ENCODE assay signal across 24 mouse cellular contexts in genomic region chr7:125572737-125573136, GRCm38 (mm10). TPM values are rescaled to one million over a fixed set of nuclear protein-coding genes. Genes with fewer than 3 reads are reported as not detected.
DNase-seq lines count a peak whose midpoint lies in the region; ATAC-seq and TF ChIP-seq lines count a peak whose summit lies in the region.
"Had no signal": no experiment of that assay in that cellular context is flagged by ENCODE, and none has a peak within 500 bp of the region (broad histone marks: within the 10 kb centered on the region; RNA-seq: fewer than 3 reads in every experiment).

No protein-coding gene starts in this region.

- H3K79me2 ChIP-seq in heart, adult 2 months (replicated peaks; ENCODE audit: control insufficient read depth, insufficient read depth, low read length) = no peaks in the 10 kb centered on the region

- TF ChIP-seq EP300 in heart, adult 2 months (IDR thresholded peaks at IDR 0.05; ENCODE audit: insufficient read depth, low read depth, low read length) = 0 out of 2 replicates have a peak, but pooled peaks have one; percentile 22

- DNase-seq in adrenal gland, adult 2 months = peak; percentile 63
- no peak for DNase-seq in adrenal gland, postnatal 4 days (ENCODE audit: low spot score in 2 of 2)
- peak in 1 of 2 experiments; percentile 54 for DNase-seq in heart, adult 2 months
- no peak for DNase-seq in heart, embryonic 10.5 days (ENCODE audit: low spot score)
- peak; percentile 32 for DNase-seq in lung, postnatal 14 days
- no peak for DNase-seq in lung, postnatal 10 days
- DNase-seq: cerebellum, adult 18-20 months; cerebellum, postnatal 14 days; forebrain, postnatal 0 days; gastrocnemius, postnatal 36 days; heart, postnatal 14 days; kidney, adult 11 months; liver; lung, embryonic 14.5 days; retina, postnatal 1 day; thymus, postnatal 25 days had no signal

- H3K9me3 ChIP-seq in heart, embryonic 10.5 days = no peaks in the 10 kb centered on the region
- H3K9me3 ChIP-seq in neural tube, embryonic 13.5 days = no peaks in the 10 kb centered on the region
- H3K9me3 ChIP-seq in neural tube, embryonic 15.5 days (replicated peaks) = no peaks in the 10 kb centered on the region
- H3K9me3 ChIP-seq: forebrain, embryonic 10.5 days; heart, embryonic 13.5 days; limb, embryonic 10.5 days; midbrain, embryonic 12.5 days had no signal

- H3K4me3 ChIP-seq in heart, adult 2 months = no peak overlapping the region
- no peak overlapping the region for H3K4me3 ChIP-seq in heart, embryonic 10.5 days
- no peak overlapping the region for H3K4me3 ChIP-seq in neural tube, embryonic 13.5 days
- no peak overlapping the region for H3K4me3 ChIP-seq in neural tube, embryonic 15.5 days (replicated peaks)
- H3K4me3 ChIP-seq: forebrain, embryonic 10.5 days; heart, embryonic 13.5 days; limb, embryonic 10.5 days; midbrain, embryonic 12.5 days had no signal

- peaks cover 3% of the 10 kb centered on the region for H3K4me1 ChIP-seq in heart, adult 2 months (ENCODE audit: control insufficient read depth, insufficient read depth, low read length)
- H3K4me1 ChIP-seq in heart, embryonic 10.5 days = peaks cover 24% of the 10 kb centered on the region; the same call in 1 of the 2 replicates
- H3K4me1 ChIP-seq in neural tube, embryonic 13.5 days (replicated peaks) = peaks cover 13% of the 10 kb centered on the region
- H3K4me1 ChIP-seq in neural tube, embryonic 15.5 days = peaks cover 20% of the 10 kb centered on the region
- H3K4me1 ChIP-seq: midbrain, embryonic 12.5 days had no signal

- no peak for ATAC-seq in neural tube, embryonic 13.5 days (ENCODE audit: low read depth)
- no peak for ATAC-seq in neural tube, embryonic 15.5 days (ENCODE audit: low FRiP score)
- ATAC-seq: activated CD4-positive, CD25-positive, alpha-beta regulatory T cell, adult 4 months; forebrain, postnatal 0 days had no signal

- H3K27me3 ChIP-seq in heart, adult 2 months (ENCODE audit: control insufficient read depth, insufficient read depth, low read length) = no peaks in the 10 kb centered on the region
- H3K27me3 ChIP-seq in heart, embryonic 10.5 days (ENCODE audit: insufficient read depth, poor library complexity, severe bottlenecking) = 0 out of 2 replicates have a peak, but pooled peaks cover 7% of the 10 kb centered on the region
- no peaks in the 10 kb centered on the region for H3K27me3 ChIP-seq in neural tube, embryonic 13.5 days
- no peaks in the 10 kb centered on the region for H3K27me3 ChIP-seq in neural tube, embryonic 15.5 days (replicated peaks)
- H3K27me3 ChIP-seq: heart, embryonic 13.5 days; midbrain, embryonic 12.5 days had no signal

- no peak for TF ChIP-seq POLR2A in heart, adult 2 months (IDR thresholded peaks at IDR 0.05; ENCODE audit: insufficient read depth, low read depth, low read length)

- intact Hi-C loops in heart, adult 2 months (cut with DNase I) = no loop called here

- TF ChIP-seq CTCF in heart, adult 2 months (IDR thresholded peaks at IDR 0.05) = no peak

- 60% methylated on average over 6 of the region's 6 CpGs for WGBS in heart, adult 2 months
- WGBS in heart, embryonic 10.5 days = 76% methylated on average over 6 of the region's 6 CpGs
- 76% methylated on average over 6 of the region's 6 CpGs for WGBS in neural tube, embryonic 13.5 days
- WGBS in neural tube, embryonic 15.5 days = 65% methylated on average over 6 of the region's 6 CpGs

- H3K36me3 ChIP-seq in heart, adult 2 months (ENCODE audit: control insufficient read depth, insufficient read depth, low read length) = no peaks in the 10 kb centered on the region
- no peaks in the 10 kb centered on the region for H3K36me3 ChIP-seq in heart, embryonic 10.5 days
- H3K36me3 ChIP-seq in neural tube, embryonic 13.5 days = no peaks in the 10 kb centered on the region
- no peaks in the 10 kb centered on the region for H3K36me3 ChIP-seq in neural tube, embryonic 15.5 days
- H3K36me3 ChIP-seq: limb, embryonic 10.5 days; midbrain, embryonic 12.5 days had no signal

- no peak overlapping the region for H3K9ac ChIP-seq in heart, adult 2 months (ENCODE audit: low read depth, low read length)
- no peak overlapping the region for H3K9ac ChIP-seq in neural tube, embryonic 13.5 days
- no peak overlapping the region for H3K9ac ChIP-seq in neural tube, embryonic 15.5 days (replicated peaks)
- H3K9ac ChIP-seq: forebrain, postnatal 0 days; heart, embryonic 13.5 days; lung, embryonic 14.5 days; midbrain, embryonic 12.5 days had no signal

- H3K27ac ChIP-seq in heart, adult 2 months = no peak overlapping the region
- H3K27ac ChIP-seq in heart, embryonic 10.5 days = no peak overlapping the region
- peak overlapping the region; percentile 25; the same call in 1 of the 2 replicates for H3K27ac ChIP-seq in neural tube, embryonic 13.5 days (replicated peaks)
- no peak overlapping the region for H3K27ac ChIP-seq in neural tube, embryonic 15.5 days (replicated peaks)
- H3K27ac ChIP-seq: forebrain, embryonic 10.5 days; heart, embryonic 13.5 days; kidney, postnatal 0 days; limb, embryonic 10.5 days had no signal

- no peak overlapping the region for H3K4me2 ChIP-seq in neural tube, embryonic 13.5 days
- H3K4me2 ChIP-seq in neural tube, embryonic 15.5 days = no peak overlapping the region
- H3K4me2 ChIP-seq: heart, embryonic 13.5 days; lung, embryonic 14.5 days; midbrain, embryonic 12.5 days had no signal

RNA-seq across cellular contexts. Expression of gene Il4ra, which starts 20.8 kb away (rescaled TPM):
- 100 to 1,000 TPM in 1 of 2 experiments, 10 to 100 TPM in 1; 49.6 to 142 TPM for total RNA-seq in adrenal gland, adult 2 months (2021)
- 76.2 and 114 TPM in 2 replicates for polyA plus RNA-seq in adrenal gland, adult 2 months (2012; rRNA removed)
- total RNA-seq in adrenal gland, postnatal 4 days (2021) = 10 to 100 TPM; 84.9 TPM
- 10 to 100 TPM; 13.2 to 20.1 TPM for total RNA-seq in heart, adult 2 months (2021)
- 14.3 and 19.1 TPM in 2 replicates for polyA plus RNA-seq in heart, adult 2 months (2012; rRNA removed)
- 2.2 and 3.4 TPM in 2 replicates for polyA plus RNA-seq in heart, embryonic 10.5 days (2016; fragmentation: Nextera tagmentation; extraction: Ambion mirVana)
- 4.3 and 5.5 TPM in 2 replicates for polyA plus RNA-seq in neural tube, embryonic 13.5 days (2015; fragmentation: Nextera tagmentation; extraction: Ambion mirVana)
- polyA plus RNA-seq in neural tube, embryonic 15.5 days (2015; fragmentation: Nextera tagmentation; extraction: Ambion mirVana) = 5.3 and 7.1 TPM in 2 replicates

RNA-seq across cellular contexts. Expression of gene Il21r, which starts 30.5 kb away (rescaled TPM):
- total RNA-seq in adrenal gland, adult 2 months (2021) = under 1 TPM; 0.52 to 0.76 TPM
- polyA plus RNA-seq in adrenal gland, adult 2 months (2012; rRNA removed) = 1.9 and 2.4 TPM in 2 replicates
- under 1 TPM; 0.76 TPM for total RNA-seq in adrenal gland, postnatal 4 days (2021)
- total RNA-seq in heart, adult 2 months (2021) = under 1 TPM; 0.48 to 0.60 TPM
- polyA plus RNA-seq in heart, adult 2 months (2012; rRNA removed) = 1.8 and 2.3 TPM in 2 replicates
- 0.07 and 0.11 TPM in 2 replicates for polyA plus RNA-seq in heart, embryonic 10.5 days (2016; fragmentation: Nextera tagmentation; extraction: Ambion mirVana)
- 0.25 and 0.61 TPM in 2 replicates for polyA plus RNA-seq in neural tube, embryonic 13.5 days (2015; fragmentation: Nextera tagmentation; extraction: Ambion mirVana)
- 0.35 and 1.8 TPM in 2 replicates for polyA plus RNA-seq in neural tube, embryonic 15.5 days (2015; fragmentation: Nextera tagmentation; extraction: Ambion mirVana)

Comparison
In these comparisons a context has a peak if more than half of its experiments do, and no peak if none do; other contexts are left out.
1. DNase-seq: peak in adrenal gland, adult 2 months (single experiment) and lung, postnatal 14 days (single experiment); none in adrenal gland, postnatal 4 days (0 of 2), heart, embryonic 10.5 days (single experiment) and lung, postnatal 10 days (single experiment).